In genomic region chr10:123196835-123197559, GRCm38 (mm10) we compare ENCODE assay signal across 8 mouse cellular contexts. TPM values are rescaled to one million over a fixed set of nuclear protein-coding genes. Genes with fewer than 3 reads are reported as not detected.
DNase-seq lines count a peak whose midpoint lies in the region; ATAC-seq and TF ChIP-seq lines count a peak whose summit lies in the region.

TSS of gene Usp15 (minus strand) at chr10:123196995.

- no peaks in the 10 kb centered on the region for H3K27me3 ChIP-seq in forebrain, embryonic 16.5 days (replicated peaks; ENCODE audit: control insufficient read depth, insufficient read depth, low read length)
- H3K27me3 ChIP-seq in lung, embryonic 15.5 days: no peaks in the 10 kb centered on the region

- ATAC-seq in forebrain, embryonic 16.5 days: peak; percentile 92
- ATAC-seq in lung, embryonic 15.5 days (ENCODE audit: borderline replicate concordance, extremely low read depth, low FRiP score, low TSS enrichment): peak; percentile 93

- peak within 1 kb of the TSS; percentile 74 for H3K4me2 ChIP-seq in forebrain, embryonic 16.5 days (ENCODE audit: low read length)
- H3K4me2 ChIP-seq in lung, embryonic 15.5 days: peak within 1 kb of the TSS; percentile 62

- peak within 1 kb of the TSS; percentile 20; the same call in 1 of the 2 replicates for H3K27ac ChIP-seq in ES-E14 (ENCODE audit: insufficient read depth, low read depth, low read length, poor library complexity, severe bottlenecking)
- H3K27ac ChIP-seq in forebrain, embryonic 16.5 days (ENCODE audit: low read length): peak within 1 kb of the TSS; percentile 93
- peak within 1 kb of the TSS; percentile 84 for H3K27ac ChIP-seq in lung, embryonic 15.5 days

- DNase-seq in ES-E14 (ENCODE audit: low read depth, low spot score): peak; percentile 77
- DNase-seq in cerebellum, adult 11-12 months: peak; percentile 93
- DNase-seq in heart, postnatal 4 days: peak; percentile 95
- peak; percentile 79 to 90 for DNase-seq in layer of hippocampus, adult 8-10 months (ENCODE audit: low spot score in 2 of 2)
- peak; percentile 85 for DNase-seq in ovary, adult 18-20 months (ENCODE audit: low spot score)
- peak; percentile 94 for DNase-seq in thymus, postnatal 0 days (ENCODE audit: low spot score)

- WGBS in forebrain, embryonic 16.5 days: under 1% methylated on average over 64 of the region's 66 CpGs
- WGBS in lung, embryonic 15.5 days: 0% methylated on average over 48 of the region's 66 CpGs

- H3K9ac ChIP-seq in ES-E14 (ENCODE audit: insufficient read depth, low read depth, low read length, poor library complexity, severe bottlenecking): peak within 1 kb of the TSS; percentile 96
- peak within 1 kb of the TSS; percentile 93 for H3K9ac ChIP-seq in forebrain, embryonic 16.5 days (replicated peaks; ENCODE audit: low read depth, low read length)
- H3K9ac ChIP-seq in lung, embryonic 15.5 days: peak within 1 kb of the TSS; percentile 86

- H3K9me3 ChIP-seq in ES-E14 (ENCODE audit: control insufficient read depth, insufficient read depth, low read depth, low read length): no peaks in the 10 kb centered on the region
- H3K9me3 ChIP-seq in forebrain, embryonic 16.5 days (ENCODE audit: control insufficient read depth, low read length): no peaks in the 10 kb centered on the region
- no peaks in the 10 kb centered on the region for H3K9me3 ChIP-seq in lung, embryonic 15.5 days

- H3K4me3 ChIP-seq in ES-E14 (ENCODE audit: insufficient read depth in 1 of 2, low read depth in 1 of 2, low read length in 2 of 2, poor library complexity in 1 of 2, severe bottlenecking in 1 of 2): peak within 1 kb of the TSS; percentile 96 to 98
- peak within 1 kb of the TSS; percentile 94 for H3K4me3 ChIP-seq in forebrain, embryonic 16.5 days (replicated peaks; ENCODE audit: low read length)
- H3K4me3 ChIP-seq in lung, embryonic 15.5 days: peak within 1 kb of the TSS; percentile 99

- in situ Hi-C loops in ES-E14 (cut with MboI; ENCODE audit: low sequenced_read_pairs in 2 of 2, unreplicated experiment in 2 of 2): no loop called here

- no peaks in the 10 kb centered on the region; a peak in 1 of 4 replicates for H3K4me1 ChIP-seq in ES-E14 (ENCODE audit: control insufficient read depth in 2 of 2, insufficient read depth in 2 of 2, low read length in 2 of 2, poor library complexity in 1 of 2)
- H3K4me1 ChIP-seq in forebrain, embryonic 16.5 days (replicated peaks; ENCODE audit: control insufficient read depth, insufficient read depth, low read length): peaks cover 8% of the 10 kb centered on the region
- peaks cover 20% of the 10 kb centered on the region for H3K4me1 ChIP-seq in lung, embryonic 15.5 days

- H3K36me3 ChIP-seq in ES-E14 (ENCODE audit: control insufficient read depth, insufficient read depth, low read length, poor library complexity, severe bottlenecking): no peaks in the 10 kb centered on the region
- H3K36me3 ChIP-seq in forebrain, embryonic 16.5 days (ENCODE audit: control insufficient read depth, insufficient read depth): no peaks in the 10 kb centered on the region
- H3K36me3 ChIP-seq in lung, embryonic 15.5 days: no peaks in the 10 kb centered on the region

TF ChIP-seq in ES-E14, 5 proteins besides CTCF, POLR2A, EP300 and RAD21:
- TF ChIP-seq HCFC1 (IDR thresholded peaks at IDR 0.05; ENCODE audit: borderline replicate concordance, insufficient read depth, low read length) (no peak; the same call in 1 of the 2 replicates), ZC3H11A (IDR thresholded peaks at IDR 0.05; ENCODE audit: borderline replicate concordance, low read depth, low read length) (no peak), CHD2 (IDR thresholded peaks at IDR 0.05; ENCODE audit: low read depth, low read length) (no peak), MAFK (IDR thresholded peaks at IDR 0.05; ENCODE audit: insufficient read depth, low read depth, low read length) (no peak), ZNF384 (IDR thresholded peaks at IDR 0.05; ENCODE audit: low read depth, low read length) (no peak)

RNA-seq across cellular contexts. Expression of gene Usp15, which starts in this region (rescaled TPM):
- total RNA-seq in ES-E14 (2012; rRNA removed): 90.8 and 97.6 TPM in 2 replicates
- 78.2 and 79.4 TPM in 2 replicates for polyA plus RNA-seq in forebrain, embryonic 16.5 days (2015; fragmentation: Nextera tagmentation; extraction: Ambion mirVana)
- total RNA-seq in heart, postnatal 4 days (2021): 10 to 100 TPM; 75.8 to 79.2 TPM
- total RNA-seq in layer of hippocampus, adult 8-10 months (2022): 100 to 1,000 TPM in 1 of 4 experiments, 10 to 100 TPM in 3; 89.3 to 104 (median 95.9) TPM
- 68.4 and 69.8 TPM in 2 replicates for polyA plus RNA-seq in lung, embryonic 15.5 days (2015; fragmentation: Nextera tagmentation; extraction: Ambion mirVana)
- polyA plus RNA-seq in thymus, postnatal 0 days (2015; fragmentation: Nextera tagmentation; extraction: Ambion mirVana): 91.1 and 94.2 TPM in 2 replicates

Comparison
In these comparisons a context has a peak if more than half of its experiments do, and no peak if none do; other contexts are left out.
1. Peak in every context shown above with its lines: DNase-seq, ATAC-seq, H3K4me3 ChIP-seq and H3K27ac ChIP-seq.
2. H3K27ac ChIP-seq: peak in every context shown above with its lines; median percentile 93 in forebrain, embryonic 16.5 days; 84 in lung, embryonic 15.5 days; 20 in ES-E14.